Mouse (Mus musculus) ES-E14 (cell line): ENCODE data around the gene 4930452B06Rik. TPM values are rescaled to one million over a fixed set of nuclear protein-coding genes. Genes with fewer than 3 reads are reported as not detected.

Experiments used
- DNase-seq: peaks from one replicate; pipeline ENCODE4 v3.0.0-alpha.2; 2013; ENCODE audit warnings: low read depth, low spot score
- H3K27ac ChIP-seq: 2 replicates; pipeline ENCODE4 v1.5.1; 2012; ENCODE audit warnings: low read depth, mild to moderate bottlenecking, low read length, moderate library complexity, mixed read lengths; ENCODE audit not compliant: poor library complexity, insufficient read depth, severe bottlenecking
- H3K36me3 ChIP-seq: 2 replicates; pipeline ENCODE4 v1.6.1; 2012; ENCODE audit warnings: mild to moderate bottlenecking, low read length, moderate library complexity, mixed read lengths; ENCODE audit not compliant: control insufficient read depth, poor library complexity, insufficient read depth, severe bottlenecking
- H3K4me1 ChIP-seq, 2 experiments: fragments of 150-350 bp in 1 of 2; sonication (generic) in 1 of 2; 2 replicates each; pipeline ENCODE4 v1.6.1; 2012; ENCODE audit warnings: low read length in 2 of 2, mild to moderate bottlenecking in 1 of 2, mixed read lengths in 1 of 2; ENCODE audit not compliant: control insufficient read depth in 2 of 2, insufficient read depth in 2 of 2, poor library complexity in 1 of 2
- H3K4me3 ChIP-seq, 2 experiments: fragments of 150-350 bp in 1 of 2; sonication (generic) in 1 of 2; 2 replicates each; pipeline ENCODE4 v1.5.1; 2012; ENCODE audit warnings: low read length in 2 of 2, low read depth in 1 of 2, mild to moderate bottlenecking in 1 of 2, mixed read lengths in 1 of 2; ENCODE audit not compliant: insufficient read depth in 1 of 2, poor library complexity in 1 of 2, severe bottlenecking in 1 of 2
- H3K9ac ChIP-seq: 2 replicates; pipeline ENCODE4 v1.6.1; 2012; ENCODE audit warnings: low read depth, mild to moderate bottlenecking, low read length, mixed read lengths; ENCODE audit not compliant: poor library complexity, insufficient read depth, severe bottlenecking
- H3K9me3 ChIP-seq: fragments of 150-350 bp; sonication (generic); 2 replicates; pipeline ENCODE4 v1.6.1; 2012; ENCODE audit warnings: low read depth, mild to moderate bottlenecking, low read length; ENCODE audit not compliant: control insufficient read depth, insufficient read depth
- CHD2 ChIP-seq: IDR thresholded peaks from 2 replicates; pipeline ENCODE4 v1.6.1; 2014; ENCODE audit warnings: mild to moderate bottlenecking, low read depth, low read length, inconsistent platforms
- HCFC1 ChIP-seq: IDR thresholded peaks from 2 replicates; pipeline ENCODE4 v1.6.1; 2012; ENCODE audit warnings: low read length, inconsistent platforms, borderline replicate concordance; ENCODE audit not compliant: insufficient read depth
- MAFK ChIP-seq: IDR thresholded peaks from 2 replicates; pipeline ENCODE4 v1.6.1; 2014; ENCODE audit warnings: mild to moderate bottlenecking, low read depth, low read length, inconsistent platforms; ENCODE audit not compliant: insufficient read depth
- ZC3H11A ChIP-seq: IDR thresholded peaks from 2 replicates; pipeline ENCODE4 v1.6.1; 2012; ENCODE audit warnings: low read depth, mild to moderate bottlenecking, inconsistent platforms, low read length, borderline replicate concordance
- ZNF384 ChIP-seq: IDR thresholded peaks from 2 replicates; pipeline ENCODE4 v1.6.1; 2012; ENCODE audit warnings: low read depth, low read length, inconsistent platforms
- in situ Hi-C, 2 experiments: fragments of 600-800 bp; cut with MboI; formaldehyde crosslinking; loops; one replicate each; pipeline ENCODE4 v1.15.1; 2025; ENCODE audit warnings: low sequenced_read_pairs in 2 of 2, inconsistent platforms in 1 of 2; ENCODE audit not compliant: unreplicated experiment in 2 of 2
- total RNA-seq: library from RNA; depleted of rRNA; stranded (reverse); fragments of 300-350 nt; gene quantifications from 2 replicates; pipeline ENCODE4 v1.2.3, GENCODE M21; 2012

Gene 4930452B06Rik
- total RNA-seq, 1 experiment: 7.7 TPM

GRCm38 (mm10) chr14:8632211-8632610, 33.8 kb downstream of the 4930452B06Rik start:
- in situ Hi-C loops: no loop called here
- no peak overlapping the region for H3K4me3 ChIP-seq
- DNase-seq: no peak

GRCm38 (mm10) chr14:8628406-8628805, 37.6 kb downstream of the 4930452B06Rik start:
- 0 out of 4 replicates have a peak, but pooled peaks cover 0 to 2% of the 10 kb centered on the region in 2 experiments for H3K4me1 ChIP-seq
- H3K4me3 ChIP-seq: no peak overlapping the region
- in situ Hi-C loops: no loop called here
- no peaks in the 10 kb centered on the region; the same call in 1 of the 2 replicates for H3K36me3 ChIP-seq
- no peak overlapping the region for H3K9ac ChIP-seq
- TF ChIP-seq CHD2 (no peak), ZNF384 (no peak), HCFC1 (no peak), MAFK (no peak), ZC3H11A (no peak)
- no peak for DNase-seq
- H3K9me3 ChIP-seq: no peaks in the 10 kb centered on the region
- no peak overlapping the region for H3K27ac ChIP-seq

More at GRCm38 (mm10) chr14:8632211-8632610, 33.8 kb downstream of the 4930452B06Rik start:
- Histone ChIP-seq H3K27ac (no peak overlapping the region), H3K36me3 (no peaks in the 10 kb centered on the region; the same call in 1 of the 2 replicates), H3K4me1 (no peaks in the 10 kb centered on the region), H3K9me3 (no peaks in the 10 kb centered on the region), H3K9ac (no peak overlapping the region)
- TF ChIP-seq ZNF384 (no peak), MAFK (no peak), CHD2 (no peak), ZC3H11A (no peak), HCFC1 (no peak)

DNA sequence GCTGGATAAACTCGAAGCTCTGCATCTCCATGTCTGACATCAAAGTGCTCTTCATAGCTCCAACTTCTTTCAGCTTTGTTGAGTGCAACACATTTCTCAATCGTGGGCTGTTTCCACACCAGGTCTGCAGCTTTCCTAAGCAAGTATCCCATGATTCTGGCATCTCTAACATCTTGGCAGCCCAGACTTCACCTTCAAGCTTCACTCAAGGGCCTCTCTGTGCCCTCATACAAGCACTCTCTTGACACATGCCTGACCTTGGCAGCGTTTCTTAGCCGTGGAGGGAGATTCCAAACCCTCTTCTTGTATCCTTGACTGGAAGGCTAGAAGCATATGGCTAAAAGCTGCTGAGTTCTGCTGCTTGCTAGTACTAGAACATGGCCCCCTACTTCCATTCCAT, 38.6 kb downstream of the 4930452B06Rik start:
- in situ Hi-C loops: no loop called here
- DNase-seq: no peak
- TF ChIP-seq ZC3H11A: no peak
- TF ChIP-seq MAFK: no peak
- TF ChIP-seq HCFC1: no peak
- no peak for TF ChIP-seq ZNF384
- no peak for TF ChIP-seq CHD2
- no peaks in the 10 kb centered on the region; the same call in 1 of the 2 replicates for H3K36me3 ChIP-seq
- H3K9ac ChIP-seq: no peak overlapping the region
- H3K27ac ChIP-seq: no peak overlapping the region
- 0 out of 4 replicates have a peak, but pooled peaks cover 0 to 2% of the 10 kb centered on the region in 2 experiments for H3K4me1 ChIP-seq
- H3K4me3 ChIP-seq: no peak overlapping the region
- no peaks in the 10 kb centered on the region for H3K9me3 ChIP-seq

DNA sequence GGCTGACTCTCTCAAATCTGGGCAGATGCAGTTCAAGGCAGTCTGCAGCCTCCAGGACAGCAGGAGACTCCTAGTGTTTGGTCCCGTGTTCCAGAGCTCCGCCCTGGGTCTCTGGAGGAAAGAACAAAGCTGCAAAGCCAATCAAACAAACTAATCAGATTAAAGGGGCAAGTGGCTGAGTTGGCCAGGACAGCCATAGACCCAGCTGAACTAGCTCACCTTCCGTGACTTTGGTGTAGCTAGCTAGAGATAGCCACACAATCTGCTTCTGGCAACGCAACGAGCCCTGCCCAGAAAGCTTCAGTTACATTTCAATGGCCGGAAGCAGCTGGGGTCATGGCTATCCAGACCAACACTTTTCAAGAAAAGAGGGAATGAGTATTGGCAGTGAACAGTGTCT, 44.9 kb downstream of the 4930452B06Rik start:
- Histone ChIP-seq H3K4me3 (no peak overlapping the region), H3K9me3 (no peaks in the 10 kb centered on the region), H3K36me3 (no peaks in the 10 kb centered on the region; the same call in 1 of the 2 replicates), H3K9ac (no peak overlapping the region), H3K4me1 (peaks cover 9 to 18% of the 10 kb centered on the region in 2 experiments), H3K27ac (peak overlapping the region; percentile 23)
- TF ChIP-seq MAFK: no peak
- TF ChIP-seq CHD2: no peak
- no peak for TF ChIP-seq ZNF384
- TF ChIP-seq ZC3H11A: no peak
- no peak for TF ChIP-seq HCFC1
- DNase-seq: peak; percentile 29
- in situ Hi-C loops: loop anchor here in 1 of 2 experiments (25.0 kb wide), 1 partner anchor 259 kb away; no protein-coding TSS in a partner anchor

DNA sequence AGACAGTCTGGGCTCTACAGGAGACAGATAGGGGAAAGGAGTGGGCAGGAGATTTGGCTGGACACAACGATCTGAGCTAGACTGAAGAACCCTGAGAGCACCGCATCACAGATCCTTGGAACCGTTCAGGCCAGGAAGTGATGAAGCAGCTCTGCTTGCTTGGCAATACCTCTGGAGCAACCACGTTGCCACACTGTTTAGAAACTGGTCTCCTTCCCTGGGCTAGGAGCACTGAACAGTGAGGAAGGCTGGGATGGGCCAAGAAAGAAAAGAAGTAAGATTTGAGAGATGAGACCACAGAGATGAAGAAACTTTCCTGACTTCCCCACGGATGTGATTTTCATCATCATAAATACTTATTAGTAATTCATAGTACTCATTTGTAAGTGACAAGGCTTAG, 45.5 kb downstream of the 4930452B06Rik start:
- in situ Hi-C loops: loop anchor here in 1 of 2 experiments (25.0 kb wide), 1 partner anchor 258 kb away; no protein-coding TSS in a partner anchor
- peaks cover 9 to 20% of the 10 kb centered on the region in 2 experiments for H3K4me1 ChIP-seq
- no peak overlapping the region; the same call in 1 of the 2 replicates for H3K27ac ChIP-seq
- no peaks in the 10 kb centered on the region; the same call in 1 of the 2 replicates for H3K36me3 ChIP-seq
- H3K4me3 ChIP-seq: no peak overlapping the region
- TF ChIP-seq MAFK: no peak
- TF ChIP-seq ZNF384: no peak
- TF ChIP-seq ZC3H11A: no peak
- TF ChIP-seq HCFC1: no peak
- no peak for TF ChIP-seq CHD2
- H3K9ac ChIP-seq: no peak overlapping the region
- no peak for DNase-seq
- H3K9me3 ChIP-seq: no peaks in the 10 kb centered on the region
